9 mouse cellular contexts compared by ENCODE assay signal in the genomic region with DNA sequence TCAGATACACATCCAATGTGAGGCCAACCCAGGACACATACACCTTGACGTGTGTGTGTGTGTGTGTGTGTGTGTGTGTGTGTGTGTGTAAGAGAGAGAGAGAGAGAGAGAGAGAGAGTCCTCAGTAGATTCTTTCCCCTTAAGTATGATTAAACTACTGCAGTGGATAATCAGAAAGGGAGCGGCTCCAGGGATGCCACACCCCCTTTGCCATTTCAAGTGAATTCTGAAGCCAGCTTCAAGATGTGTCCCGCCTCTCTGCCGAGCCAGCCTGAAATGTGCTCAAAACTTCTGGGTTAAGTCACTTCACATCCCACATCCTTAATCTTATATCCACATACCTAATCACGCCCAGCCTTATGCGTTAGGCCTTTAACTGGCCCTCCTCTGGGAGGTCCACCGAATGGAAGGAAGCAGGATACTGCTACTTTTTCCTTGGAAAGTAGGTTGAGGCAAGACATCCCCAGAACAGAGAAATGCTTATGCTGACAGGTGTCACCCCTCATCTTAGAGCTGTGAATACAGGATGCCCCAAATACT. TPM values are rescaled to one million over a fixed set of nuclear protein-coding genes. Genes with fewer than 3 reads are reported as not detected.
DNase-seq lines count a peak whose midpoint lies in the region; ATAC-seq and TF ChIP-seq lines count a peak whose summit lies in the region.
"Had no signal": no experiment of that assay in that cellular context is flagged by ENCODE, and none has a peak within 500 bp of the region (broad histone marks: within the 10 kb centered on the region; RNA-seq: fewer than 3 reads in every experiment).

No protein-coding gene starts in this region.

- WGBS in hindbrain, embryonic 14.5 days: 72% methylated on average over 7 of the region's 7 CpGs
- WGBS in hindbrain, embryonic 11.5 days: 76% methylated on average over 7 of the region's 7 CpGs
- 47% methylated on average over 7 of the region's 7 CpGs for WGBS in liver, embryonic 15.5 days (ENCODE audit: insufficient replicate concordance)
- WGBS in thymus, adult 2 months: 91% methylated on average over 7 of the region's 7 CpGs

- peaks cover 12% of the 10 kb centered on the region for H3K4me1 ChIP-seq in hindbrain, embryonic 14.5 days (replicated peaks; ENCODE audit: control insufficient read depth, insufficient read depth, low read length)
- H3K4me1 ChIP-seq in hindbrain, embryonic 11.5 days (replicated peaks; ENCODE audit: control insufficient read depth, insufficient read depth, low read length): no peaks in the 10 kb centered on the region
- H3K4me1 ChIP-seq in MEL (ENCODE audit: control insufficient read depth in 1 of 2, insufficient read depth in 2 of 2, low read length in 2 of 2): peaks cover 6 to 19% of the 10 kb centered on the region in 2 experiments
- peaks cover 44% of the 10 kb centered on the region for H3K4me1 ChIP-seq in liver, embryonic 15.5 days (replicated peaks)
- peaks cover 11% of the 10 kb centered on the region for H3K4me1 ChIP-seq in thymus, adult 2 months (replicated peaks; ENCODE audit: control insufficient read depth, insufficient read depth, low read length)

- H3K4me3 ChIP-seq in hindbrain, embryonic 14.5 days (replicated peaks; ENCODE audit: low read length): no peak overlapping the region
- no peak overlapping the region for H3K4me3 ChIP-seq in hindbrain, embryonic 11.5 days (ENCODE audit: low read depth, low read length)
- no peak overlapping the region; a peak in 1 of 4 replicates for H3K4me3 ChIP-seq in MEL (ENCODE audit: control insufficient read depth in 1 of 2, insufficient read depth in 1 of 2, low read depth in 2 of 2, low read length in 2 of 2)
- H3K4me3 ChIP-seq in liver, embryonic 15.5 days (replicated peaks): peak overlapping the region; percentile 71; the same call in 1 of the 2 replicates
- H3K4me3 ChIP-seq in thymus, adult 2 months (ENCODE audit: control insufficient read depth, insufficient read depth, low read length): no peak overlapping the region

- no peak overlapping the region for H3K27ac ChIP-seq in hindbrain, embryonic 14.5 days
- no peak overlapping the region for H3K27ac ChIP-seq in hindbrain, embryonic 11.5 days (ENCODE audit: low read depth, low read length)
- no peak overlapping the region for H3K27ac ChIP-seq in MEL (ENCODE audit: control insufficient read depth, low read depth, low read length)
- H3K27ac ChIP-seq in liver, embryonic 15.5 days (replicated peaks): peak overlapping the region; percentile 82
- no peak overlapping the region for H3K27ac ChIP-seq in thymus, adult 2 months (ENCODE audit: control insufficient read depth, insufficient read depth, low read length)

- no peak for TF ChIP-seq RAD21 in MEL (IDR thresholded peaks at IDR 0.05; ENCODE audit: low read depth, low read length)

- DNase-seq in hindbrain, embryonic 14.5 days (ENCODE audit: low spot score): no peak
- DNase-seq in hindbrain, embryonic 11.5 days (ENCODE audit: low spot score): no peak
- DNase-seq in MEL (ENCODE audit: low read depth, low spot score): no peak
- DNase-seq in thymus, adult 2 months: no peak

- H3K79me2 ChIP-seq in MEL (ENCODE audit: control insufficient read depth, insufficient read depth, low read length, poor library complexity): peaks cover 4% of the 10 kb centered on the region

- no peak overlapping the region for H3K9ac ChIP-seq in hindbrain, embryonic 14.5 days
- no peak overlapping the region for H3K9ac ChIP-seq in hindbrain, embryonic 11.5 days (ENCODE audit: low read depth, low read length)
- H3K9ac ChIP-seq in MEL (ENCODE audit: control insufficient read depth, low read depth, low read length, poor library complexity, severe bottlenecking): peak overlapping the region; percentile 61
- H3K9ac ChIP-seq in liver, embryonic 15.5 days: no peak overlapping the region

- no peak for ATAC-seq in hindbrain, embryonic 14.5 days (ENCODE audit: low FRiP score)
- no peak for ATAC-seq in hindbrain, embryonic 11.5 days (ENCODE audit: low FRiP score)
- 0 out of 2 replicates have a peak, but pooled peaks have one; percentile 7 for ATAC-seq in erythroblast, adult 5-6 weeks (replicated peaks; ENCODE audit: low FRiP score, poor library complexity, severe bottlenecking)
- ATAC-seq in liver, embryonic 15.5 days (ENCODE audit: insufficient read depth): no peak
- no peak for ATAC-seq in cerebellum, adult (ENCODE audit: insufficient number of reproducible peaks, low FRiP score, low TSS enrichment)

- peak overlapping the region; percentile 57 for H3K4me2 ChIP-seq in hindbrain, embryonic 14.5 days (replicated peaks)
- H3K4me2 ChIP-seq in hindbrain, embryonic 11.5 days (replicated peaks; ENCODE audit: low read depth, low read length): no peak overlapping the region
- peak overlapping the region; percentile 93 for H3K4me2 ChIP-seq in liver, embryonic 15.5 days

- H3K27me3 ChIP-seq in hindbrain, embryonic 14.5 days (ENCODE audit: control insufficient read depth, insufficient read depth, low read length): 0 out of 2 replicates have a peak, but pooled peaks cover 3% of the 10 kb centered on the region
- H3K27me3 ChIP-seq in hindbrain, embryonic 11.5 days (ENCODE audit: control insufficient read depth, insufficient read depth, low read length): no peaks in the 10 kb centered on the region
- no peaks in the 10 kb centered on the region for H3K27me3 ChIP-seq in MEL (ENCODE audit: control insufficient read depth in 1 of 2, insufficient read depth in 2 of 2, low read length in 2 of 2)
- H3K27me3 ChIP-seq in liver, embryonic 15.5 days: no peaks in the 10 kb centered on the region
- no peaks in the 10 kb centered on the region for H3K27me3 ChIP-seq in thymus, adult 2 months (ENCODE audit: control insufficient read depth, insufficient read depth, low read length)

- no peaks in the 10 kb centered on the region for H3K9me3 ChIP-seq in hindbrain, embryonic 14.5 days (ENCODE audit: control insufficient read depth, low read length)
- no peaks in the 10 kb centered on the region for H3K9me3 ChIP-seq in hindbrain, embryonic 11.5 days (ENCODE audit: control insufficient read depth, low read length)
- H3K9me3 ChIP-seq in MEL (replicated peaks; ENCODE audit: insufficient read depth, low read length): no peaks in the 10 kb centered on the region
- no peaks in the 10 kb centered on the region for H3K9me3 ChIP-seq in liver, embryonic 15.5 days (replicated peaks)

- no peak for TF ChIP-seq EP300 in MEL (IDR thresholded peaks at IDR 0.05; ENCODE audit: low read depth in 1 of 2, low read length in 2 of 2)

- H3K36me3 ChIP-seq in hindbrain, embryonic 14.5 days (replicated peaks; ENCODE audit: control insufficient read depth, insufficient read depth): no peaks in the 10 kb centered on the region
- H3K36me3 ChIP-seq in hindbrain, embryonic 11.5 days (ENCODE audit: control insufficient read depth, insufficient read depth, low read length): no peaks in the 10 kb centered on the region
- H3K36me3 ChIP-seq in MEL (ENCODE audit: control insufficient read depth in 1 of 2, insufficient read depth in 2 of 2, low read length in 2 of 2): peaks cover 0 to 13% of the 10 kb centered on the region in 2 experiments; a peak in 2 of 4 replicates
- no peaks in the 10 kb centered on the region for H3K36me3 ChIP-seq in liver, embryonic 15.5 days (replicated peaks)
- no peaks in the 10 kb centered on the region for H3K36me3 ChIP-seq in thymus, adult 2 months (ENCODE audit: control insufficient read depth, insufficient read depth, low read length)

- no peak for TF ChIP-seq CTCF in MEL (IDR thresholded peaks at IDR 0.05 in 2 of 3, conservative IDR thresholded peaks at IDR 0.05 in 1 of 3; ENCODE audit: control insufficient read depth in 1 of 3, insufficient read depth in 1 of 3, low read depth in 2 of 3, low read length in 3 of 3, poor library complexity in 1 of 3, severe bottlenecking in 1 of 3)
- no peak for TF ChIP-seq CTCF in thymus, adult 2 months (IDR thresholded peaks at IDR 0.05; ENCODE audit: borderline replicate concordance, control insufficient read depth, extremely low read depth, insufficient read depth, low read length, poor library complexity)

- TF ChIP-seq POLR2A in MEL (IDR thresholded peaks at IDR 0.05; ENCODE audit: control insufficient read depth in 1 of 2, insufficient read depth in 1 of 2, low read depth in 1 of 2, low read length in 2 of 2, poor library complexity in 1 of 2): no peak
- TF ChIP-seq POLR2A in thymus, adult 2 months (IDR thresholded peaks at IDR 0.05; ENCODE audit: control insufficient read depth, extremely low read depth, insufficient read depth, low read length, poor library complexity): no peak

RNA-seq across cellular contexts. Expression of gene Abhd4, which starts 4.2 kb away (rescaled TPM):
- polyA plus RNA-seq in hindbrain, embryonic 14.5 days (2014; fragmentation: Nextera tagmentation; extraction: Ambion mirVana): 64.5 and 65.4 TPM in 2 replicates
- 44.0 and 47.2 TPM in 2 replicates for polyA plus RNA-seq in hindbrain, embryonic 11.5 days (2014; fragmentation: Nextera tagmentation; extraction: Ambion mirVana)
- total RNA-seq in MEL (2012; rRNA removed): 13.1 and 13.2 TPM in 2 replicates
- polyA plus RNA-seq in MEL (2012; ENCODE audit: insufficient read depth in 1 of 2, insufficient read length in 2 of 2, low read depth in 1 of 2, low replicate concordance in 2 of 2, missing spikeins in 1 of 2): 10 to 100 TPM in 1 of 2 experiments, not detected in 1; 32.0 TPM
- 73.8 and 97.2 TPM in 2 replicates for total RNA-seq in erythroblast, adult 5-6 weeks (2015; ENCODE audit: low replicate concordance)
- total RNA-seq in erythroblast, adult 5-6 weeks (2017; ENCODE audit: low replicate concordance): 63.7 and 104 TPM in 2 replicates
- 19.0 and 21.4 TPM in 2 replicates for polyA plus RNA-seq in liver, embryonic 15.5 days (2015; fragmentation: Nextera tagmentation; extraction: Ambion mirVana)
- polyA plus RNA-seq in thymus, adult 2 months (2012; rRNA removed): 21.5 and 23.6 TPM in 2 replicates

RNA-seq across cellular contexts. Expression of gene Dad1, which starts 4.3 kb away (rescaled TPM):
- polyA plus RNA-seq in hindbrain, embryonic 14.5 days (2014; fragmentation: Nextera tagmentation; extraction: Ambion mirVana): 365 and 386 TPM in 2 replicates
- polyA plus RNA-seq in hindbrain, embryonic 11.5 days (2014; fragmentation: Nextera tagmentation; extraction: Ambion mirVana): 270 and 300 TPM in 2 replicates
- total RNA-seq in MEL (2012; rRNA removed): 172 and 186 TPM in 2 replicates
- 100 to 1,000 TPM in 1 of 2 experiments, not detected in 1; 320 TPM for polyA plus RNA-seq in MEL (2012; ENCODE audit: insufficient read depth in 1 of 2, insufficient read length in 2 of 2, low read depth in 1 of 2, low replicate concordance in 2 of 2, missing spikeins in 1 of 2)
- 58.9 and 78.6 TPM in 2 replicates for total RNA-seq in erythroblast, adult 5-6 weeks (2015; ENCODE audit: low replicate concordance)
- 20.1 and 26.9 TPM in 2 replicates for total RNA-seq in erythroblast, adult 5-6 weeks (2017; ENCODE audit: low replicate concordance)
- polyA plus RNA-seq in liver, embryonic 15.5 days (2015; fragmentation: Nextera tagmentation; extraction: Ambion mirVana): 202 and 204 TPM in 2 replicates
- polyA plus RNA-seq in thymus, adult 2 months (2012; rRNA removed): 513 and 641 TPM in 2 replicates

RNA-seq across cellular contexts. Expression of gene Olfr49, which starts 26.5 kb away (rescaled TPM):
- not detected in 2 replicates for polyA plus RNA-seq in hindbrain, embryonic 14.5 days (2014; fragmentation: Nextera tagmentation; extraction: Ambion mirVana)
- polyA plus RNA-seq in hindbrain, embryonic 11.5 days (2014; fragmentation: Nextera tagmentation; extraction: Ambion mirVana): not detected in 2 replicates
- total RNA-seq in MEL (2012; rRNA removed): not detected in 2 replicates
- polyA plus RNA-seq in MEL (2012; ENCODE audit: insufficient read depth in 1 of 2, insufficient read length in 2 of 2, low read depth in 1 of 2, low replicate concordance in 2 of 2, missing spikeins in 1 of 2): not detected
- not detected in 2 replicates for total RNA-seq in erythroblast, adult 5-6 weeks (2015; ENCODE audit: low replicate concordance)
- not detected in 2 replicates for total RNA-seq in erythroblast, adult 5-6 weeks (2017; ENCODE audit: low replicate concordance)
- polyA plus RNA-seq in liver, embryonic 15.5 days (2015; fragmentation: Nextera tagmentation; extraction: Ambion mirVana): not detected in 2 replicates
- not detected in 2 replicates for polyA plus RNA-seq in thymus, adult 2 months (2012; rRNA removed)
- polyA plus RNA-seq: cortical plate, adult 2 months; hindbrain, embryonic 16.5 days had no signal
